Mouse (Mus musculus): Measurements from ENCODE around the gene Ticam1.
A peak's percentile ranks its signal among the peaks of the same experiment; 100 is the strongest.

Ticam1 gene

GRCm38 (mm10) chr17:56276643-56277566, at the start of gene Ticam1:
Gene Ticam1, minus strand, starts transcription at chr17:56276786.
- DNase-seq (ENCODE audit: low spot score): peak; percentile 80

GRCm38 (mm10) chr17:56325450-56326152, 49.0 kb upstream of the Ticam1 start, which contains the start of gene Kdm4b:
Gene Kdm4b, plus strand, starts transcription at chr17:56326062.
- peak; percentile 99 for DNase-seq (ENCODE audit: low spot score)

- no peak for DNase-seq (ENCODE audit: low spot score)
Observed at GRCm38 (mm10) chr17:56324419-56324818, 47.8 kb upstream of the Ticam1 start.

- DNase-seq (ENCODE audit: low spot score): no peak
Observed at GRCm38 (mm10) chr17:56309191-56309945, 32.8 kb upstream of the Ticam1 start.

GRCm38 (mm10) chr17:56308088-56308487, 31.5 kb upstream of the Ticam1 start:
- DNase-seq (ENCODE audit: low spot score): no peak

GRCm38 (mm10) chr17:56305826-56306225, 29.2 kb upstream of the Ticam1 start:
- DNase-seq (ENCODE audit: low spot score): no peak

GRCm38 (mm10) chr17:56305156-56305555, 28.6 kb upstream of the Ticam1 start:
- DNase-seq (ENCODE audit: low spot score): no peak

GRCm38 (mm10) chr17:56304718-56305117, 28.1 kb upstream of the Ticam1 start:
- no peak for DNase-seq (ENCODE audit: low spot score)

- DNase-seq (ENCODE audit: low spot score): peak; percentile 82
Observed at GRCm38 (mm10) chr17:56303847-56304586, 27.4 kb upstream of the Ticam1 start.

- no peak for DNase-seq (ENCODE audit: low spot score)
Observed at GRCm38 (mm10) chr17:56303160-56303846, 26.7 kb upstream of the Ticam1 start, which contains the start of gene Uhrf1. Gene Uhrf1, plus strand, starts transcription at chr17:56303321.

- DNase-seq (ENCODE audit: low spot score): no peak
Observed at GRCm38 (mm10) chr17:56302363-56302996, 25.9 kb upstream of the Ticam1 start.

GRCm38 (mm10) chr17:56300186-56300585, 23.6 kb upstream of the Ticam1 start, which contains the start of gene Arrdc5:
Gene Arrdc5, minus strand, starts transcription at chr17:56300286.
- DNase-seq (ENCODE audit: low spot score): no peak

- no peak for DNase-seq (ENCODE audit: low spot score)
Observed at GRCm38 (mm10) chr17:56298238-56298637, 21.7 kb upstream of the Ticam1 start.

GRCm38 (mm10) chr17:56296201-56296600, 19.6 kb upstream of the Ticam1 start:
- DNase-seq (ENCODE audit: low spot score): no peak

- no peak for DNase-seq (ENCODE audit: low spot score)
Observed at GRCm38 (mm10) chr17:56294241-56294640, 17.7 kb upstream of the Ticam1 start.

- DNase-seq (ENCODE audit: low spot score): no peak
Observed at GRCm38 (mm10) chr17:56293291-56293690, 16.7 kb upstream of the Ticam1 start.

GRCm38 (mm10) chr17:56292531-56293222, 16.1 kb upstream of the Ticam1 start, which contains the start of gene Plin3:
Gene Plin3, minus strand, starts transcription at chr17:56292873.
- DNase-seq (ENCODE audit: low spot score): no peak

GRCm38 (mm10) chr17:56291826-56292475, 15.4 kb upstream of the Ticam1 start:
- no peak for DNase-seq (ENCODE audit: low spot score)

- no peak for DNase-seq (ENCODE audit: low spot score)
Observed at GRCm38 (mm10) chr17:56291171-56291511, 14.6 kb upstream of the Ticam1 start.
